Mouse (Mus musculus) kidney, embryonic 16.5 days (tissue): ENCODE data around the gene Gnai1. TPM values are rescaled to one million over a fixed set of nuclear protein-coding genes. Genes with fewer than 3 reads are reported as not detected.

Experiments used
- ATAC-seq: fragments of 200-750 bp; cut with Nextera tagmentation; 2 replicates; pipeline ENCODE4 v1.8.0; 2017; ENCODE audit warnings: moderate TSS enrichment; ENCODE audit not compliant: low FRiP score, low TSS enrichment
- H3K27ac ChIP-seq: fragments of 300-500 bp; sonication (generic); 2 replicates; pipeline ENCODE4 v1.5.1; 2014; ENCODE audit warnings: low read length
- H3K27me3 ChIP-seq: fragments of 300-500 bp; sonication (generic); 2 replicates; pipeline ENCODE4 v1.6.1; 2014; ENCODE audit warnings: low read length, control low read depth, mixed read lengths; ENCODE audit not compliant: insufficient read depth
- H3K36me3 ChIP-seq: fragments of 300-500 bp; sonication (generic); 2 replicates; pipeline ENCODE4 v1.6.1; 2014; ENCODE audit warnings: low read length, control low read depth, mixed read lengths; ENCODE audit not compliant: insufficient read depth
- H3K4me1 ChIP-seq: fragments of 300-500 bp; sonication (generic); 2 replicates; pipeline ENCODE4 v1.6.1; 2014; ENCODE audit warnings: low read length, control low read depth, mixed read lengths; ENCODE audit not compliant: insufficient read depth
- H3K4me2 ChIP-seq: fragments of 300-500 bp; sonication (generic); replicated peaks from 2 replicates; pipeline ENCODE4 v1.6.1; 2014; ENCODE audit warnings: low read depth, low read length
- H3K4me3 ChIP-seq: fragments of 300-500 bp; sonication (generic); 2 replicates; pipeline ENCODE4 v1.5.1; 2014; ENCODE audit warnings: mild to moderate bottlenecking, low read length
- H3K9ac ChIP-seq: fragments of 300-500 bp; sonication (generic); replicated peaks from 2 replicates; pipeline ENCODE4 v1.6.1; 2014; ENCODE audit warnings: low read length
- H3K9me3 ChIP-seq: fragments of 300-500 bp; sonication (generic); 2 replicates; pipeline ENCODE4 v1.6.1; 2016; ENCODE audit warnings: low read length, control low read depth
- WGBS: fragments of 180-500 bp; shearing (Covaris S2); extraction: QIAGEN DNeasy Blood & Tissue Kit; methylation state at CpG from one replicate; pipeline ENCODE4 v1.1.7; 2014; 5-methylcytosine and 5-hydroxymethylcytosine counted together
- polyA plus RNA-seq: library from polyadenylated mRNA; unstranded; fragments of >200 nt; fragmentation: Nextera tagmentation; extraction: Ambion mirVana; gene quantifications from 2 replicates; pipeline ENCODE4 v1.2.1, GENCODE M21; 2015

Gnai1 gene
- 42.9 and 48.2 TPM in 2 replicates for polyA plus RNA-seq

GRCm38 (mm10) chr5:18360281-18360819 lies at the start of gene Gnai1:
Gene Gnai1, minus strand, starts transcription at chr5:18360355.
- WGBS, result under 1% methylated on average over 40 of the region's 76 CpGs
- Histone ChIP-seq H3K9me3 (peaks cover 3% of the 10 kb centered on the region; the same call in 1 of the 2 replicates), H3K36me3 (no peaks in the 10 kb centered on the region), H3K27me3 (no peaks in the 10 kb centered on the region), H3K4me1 (peaks cover 15% of the 10 kb centered on the region; the same call in 1 of the 2 replicates), H3K9ac (peak within 1 kb of the TSS; percentile 87), H3K27ac (peak within 1 kb of the TSS; percentile 63), H3K4me3 (peak within 1 kb of the TSS; percentile 90), H3K4me2 (peak within 1 kb of the TSS; percentile 91)
- ATAC-seq, result peak; percentile 96

- H3K4me3 ChIP-seq, result no peak overlapping the region
- 4% methylated on average over 2 of the region's 2 CpGs for WGBS
- no peaks in the 10 kb centered on the region for H3K27me3 ChIP-seq
- H3K4me1 ChIP-seq, result no peaks in the 10 kb centered on the region
- H3K27ac ChIP-seq, result no peak overlapping the region
- no peaks in the 10 kb centered on the region for H3K36me3 ChIP-seq
- no peak overlapping the region for H3K9ac ChIP-seq
- H3K4me2 ChIP-seq, result no peak overlapping the region
- H3K9me3 ChIP-seq, result peaks cover 3% of the 10 kb centered on the region; the same call in 1 of the 2 replicates
- no peak for ATAC-seq
These were observed 7.7 kb upstream of the Gnai1 start for GRCm38 (mm10) chr5:18367864-18368263.

GRCm38 (mm10) chr5:18365460-18365859 lies 5.3 kb upstream of the Gnai1 start:
- H3K36me3 ChIP-seq, result no peaks in the 10 kb centered on the region
- H3K27me3 ChIP-seq, result no peaks in the 10 kb centered on the region
- H3K4me3 ChIP-seq, result no peak overlapping the region
- H3K4me1 ChIP-seq, result 0 out of 2 replicates have a peak, but pooled peaks cover 5% of the 10 kb centered on the region
- H3K27ac ChIP-seq, result no peak overlapping the region
- no peak overlapping the region for H3K4me2 ChIP-seq
- no peak for ATAC-seq
- WGBS, result 100% methylated on average over 3 of the region's 3 CpGs
- H3K9me3 ChIP-seq, result peaks cover 3% of the 10 kb centered on the region; the same call in 1 of the 2 replicates
- H3K9ac ChIP-seq, result no peak overlapping the region

- Histone ChIP-seq H3K4me3 (peak overlapping the region; percentile 90), H3K4me2 (peak overlapping the region; percentile 91), H3K36me3 (no peaks in the 10 kb centered on the region), H3K9ac (peak overlapping the region; percentile 87), H3K27me3 (no peaks in the 10 kb centered on the region), H3K9me3 (peaks cover 3% of the 10 kb centered on the region; the same call in 1 of the 2 replicates), H3K27ac (peak overlapping the region; percentile 63; the same call in 1 of the 2 replicates), H3K4me1 (peaks cover 15% of the 10 kb centered on the region; the same call in 1 of the 2 replicates)
- 18% methylated on average over 6 of the region's 6 CpGs for WGBS
- ATAC-seq, result no peak
These were observed 801 bp upstream of the Gnai1 start for GRCm38 (mm10) chr5:18360956-18361355.

GRCm38 (mm10) chr5:18359376-18360280 lies 527 bp downstream of the Gnai1 start:
- no peaks in the 10 kb centered on the region for H3K36me3 ChIP-seq
- peak; percentile 90 for ATAC-seq
- peaks cover 3% of the 10 kb centered on the region; the same call in 1 of the 2 replicates for H3K9me3 ChIP-seq
- peak overlapping the region; percentile 57 for H3K27ac ChIP-seq
- peak overlapping the region; percentile 90 for H3K4me3 ChIP-seq
- H3K4me2 ChIP-seq, result peak overlapping the region; percentile 91
- peak overlapping the region; percentile 87 for H3K9ac ChIP-seq
- H3K4me1 ChIP-seq, result peaks cover 15% of the 10 kb centered on the region; the same call in 1 of the 2 replicates
- under 1% methylated on average over 76 of the region's 76 CpGs for WGBS
- no peaks in the 10 kb centered on the region for H3K27me3 ChIP-seq

GRCm38 (mm10) chr5:18358778-18359177 lies 1.4 kb downstream of the Gnai1 start:
- H3K4me1 ChIP-seq, result peaks cover 15% of the 10 kb centered on the region; the same call in 1 of the 2 replicates
- ATAC-seq, result no peak
- H3K36me3 ChIP-seq, result no peaks in the 10 kb centered on the region
- H3K27ac ChIP-seq, result no peak overlapping the region
- H3K27me3 ChIP-seq, result no peaks in the 10 kb centered on the region
- peak overlapping the region; percentile 87 for H3K9ac ChIP-seq
- 28% methylated on average over 6 of the region's 6 CpGs for WGBS
- peak overlapping the region; percentile 90 for H3K4me3 ChIP-seq
- peak overlapping the region; percentile 91 for H3K4me2 ChIP-seq
- peaks cover 3% of the 10 kb centered on the region; the same call in 1 of the 2 replicates for H3K9me3 ChIP-seq

- H3K27ac ChIP-seq, result no peak overlapping the region
- H3K4me3 ChIP-seq, result peak overlapping the region; percentile 90
- ATAC-seq, result no peak
- peaks cover 15% of the 10 kb centered on the region; the same call in 1 of the 2 replicates for H3K4me1 ChIP-seq
- peaks cover 1% of the 10 kb centered on the region; the same call in 1 of the 2 replicates for H3K9me3 ChIP-seq
- H3K27me3 ChIP-seq, result no peaks in the 10 kb centered on the region
- peak overlapping the region; percentile 91 for H3K4me2 ChIP-seq
- H3K9ac ChIP-seq, result no peak overlapping the region
- no peaks in the 10 kb centered on the region for H3K36me3 ChIP-seq
- 24% methylated on average over 3 of the region's 3 CpGs for WGBS
These were observed 2.0 kb downstream of the Gnai1 start for GRCm38 (mm10) chr5:18358191-18358590.

- no peaks in the 10 kb centered on the region for H3K27me3 ChIP-seq
- 91% methylated on average over 3 of the region's 3 CpGs for WGBS
- H3K4me1 ChIP-seq, result no peaks in the 10 kb centered on the region
- H3K9me3 ChIP-seq, result peaks cover 7% of the 10 kb centered on the region
- H3K4me2 ChIP-seq, result no peak overlapping the region
- no peak for ATAC-seq
- H3K36me3 ChIP-seq, result 0 out of 2 replicates have a peak, but pooled peaks cover 2% of the 10 kb centered on the region
- H3K9ac ChIP-seq, result no peak overlapping the region
- H3K27ac ChIP-seq, result no peak overlapping the region
- no peak overlapping the region for H3K4me3 ChIP-seq
These were observed 12.9 kb downstream of the Gnai1 start for GRCm38 (mm10) chr5:18347297-18347696.

- H3K9ac ChIP-seq, result no peak overlapping the region
- H3K4me2 ChIP-seq, result no peak overlapping the region
- no peaks in the 10 kb centered on the region for H3K27me3 ChIP-seq
- no peak overlapping the region for H3K4me3 ChIP-seq
- WGBS, result 92% methylated on average over 4 of the region's 4 CpGs
- no peak overlapping the region for H3K27ac ChIP-seq
- 0 out of 2 replicates have a peak, but pooled peaks cover 2% of the 10 kb centered on the region for H3K36me3 ChIP-seq
- no peak for ATAC-seq
- no peaks in the 10 kb centered on the region for H3K4me1 ChIP-seq
- peaks cover 7% of the 10 kb centered on the region for H3K9me3 ChIP-seq
These were observed 16.6 kb downstream of the Gnai1 start for GRCm38 (mm10) chr5:18343455-18344142.
